Mouse (Mus musculus): ENCODE measurements around the gene Pdlim5.
"Not testable (repeated sequence)": the region's sequence is repeated elsewhere in the genome, so short reads cannot be mapped to it uniquely, and the experiment has no call there.

Pdlim5 gene

DNA sequence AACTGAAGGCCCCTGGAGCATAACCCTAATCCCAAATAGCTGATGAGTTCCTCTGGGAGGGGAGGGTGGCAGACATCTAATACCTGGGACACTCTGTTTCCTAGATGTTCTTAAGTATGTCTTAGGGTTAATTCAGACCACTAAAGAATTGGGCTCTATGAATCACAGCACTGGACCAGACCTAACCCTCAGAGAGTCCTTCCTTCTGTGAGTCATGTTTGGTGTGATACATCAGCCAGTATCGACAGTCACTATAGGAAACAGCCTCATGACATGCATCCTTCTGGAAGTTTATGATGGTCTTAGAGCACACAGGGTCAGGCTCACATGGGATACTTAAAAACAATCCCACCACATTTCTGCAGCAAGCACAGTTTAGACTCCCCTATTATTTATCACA lies 143.4 kb downstream of the Pdlim5 start:
- no peak for DNase-seq

DNA sequence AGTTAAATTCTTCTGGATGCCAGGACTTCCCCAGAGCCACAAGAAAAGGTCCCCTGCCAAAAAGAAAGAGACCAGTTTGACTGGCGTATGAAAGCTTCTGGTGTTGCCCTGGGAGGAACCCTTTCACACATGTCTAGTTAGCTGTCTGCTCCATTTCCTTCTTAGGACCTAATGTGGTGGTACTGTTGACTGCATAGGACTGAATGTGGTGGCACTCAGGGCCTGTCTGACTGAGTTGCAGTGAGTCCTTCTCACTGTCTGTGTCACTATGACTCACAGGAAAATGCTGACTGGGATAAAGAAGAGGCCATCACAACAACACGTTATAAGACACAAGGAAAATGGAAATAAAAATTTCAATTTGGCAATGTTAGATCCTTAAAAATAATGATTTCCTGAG lies 146.0 kb downstream of the Pdlim5 start:
- DNase-seq: no peak

DNA sequence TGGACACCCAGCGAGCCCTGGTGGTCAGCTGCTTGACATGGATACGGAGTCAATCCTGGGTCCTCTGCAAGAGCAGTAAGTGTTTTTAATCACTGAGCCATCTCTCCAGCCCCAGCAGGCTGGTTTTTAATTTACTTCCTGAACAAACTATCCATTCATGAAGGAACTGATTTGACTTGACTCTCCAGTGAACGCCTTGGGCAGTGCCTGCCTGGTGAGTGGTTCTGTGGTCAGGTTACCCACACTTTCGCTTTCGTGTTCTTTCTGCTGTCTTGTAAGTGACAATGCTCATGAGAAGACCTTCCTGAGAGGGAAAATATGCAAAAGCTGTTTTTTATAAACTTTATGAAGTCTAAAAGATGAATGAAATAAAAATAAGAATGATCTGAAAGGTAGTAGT lies 152.2 kb downstream of the Pdlim5 start:
- DNase-seq: peak; percentile 9 to 13

DNA sequence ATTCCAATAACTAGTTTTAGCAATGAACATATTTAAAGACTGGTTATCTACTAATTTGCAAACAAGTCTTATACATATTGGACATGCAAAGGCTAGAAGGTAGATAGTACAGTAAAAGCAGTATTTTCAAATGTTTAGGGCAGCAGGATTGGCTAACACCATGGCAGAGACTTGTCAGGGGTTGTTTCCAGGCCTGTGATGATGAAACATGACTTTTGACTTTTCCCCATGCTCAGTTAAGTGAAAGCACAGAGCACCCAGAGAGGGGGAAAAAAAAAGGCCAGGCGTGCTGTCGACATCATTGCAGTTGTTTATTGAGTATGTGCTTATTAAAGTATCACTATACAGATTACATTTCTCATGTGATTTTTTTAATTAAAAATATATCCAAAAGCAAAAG lies 156.2 kb downstream of the Pdlim5 start:
- no peak for DNase-seq

DNA sequence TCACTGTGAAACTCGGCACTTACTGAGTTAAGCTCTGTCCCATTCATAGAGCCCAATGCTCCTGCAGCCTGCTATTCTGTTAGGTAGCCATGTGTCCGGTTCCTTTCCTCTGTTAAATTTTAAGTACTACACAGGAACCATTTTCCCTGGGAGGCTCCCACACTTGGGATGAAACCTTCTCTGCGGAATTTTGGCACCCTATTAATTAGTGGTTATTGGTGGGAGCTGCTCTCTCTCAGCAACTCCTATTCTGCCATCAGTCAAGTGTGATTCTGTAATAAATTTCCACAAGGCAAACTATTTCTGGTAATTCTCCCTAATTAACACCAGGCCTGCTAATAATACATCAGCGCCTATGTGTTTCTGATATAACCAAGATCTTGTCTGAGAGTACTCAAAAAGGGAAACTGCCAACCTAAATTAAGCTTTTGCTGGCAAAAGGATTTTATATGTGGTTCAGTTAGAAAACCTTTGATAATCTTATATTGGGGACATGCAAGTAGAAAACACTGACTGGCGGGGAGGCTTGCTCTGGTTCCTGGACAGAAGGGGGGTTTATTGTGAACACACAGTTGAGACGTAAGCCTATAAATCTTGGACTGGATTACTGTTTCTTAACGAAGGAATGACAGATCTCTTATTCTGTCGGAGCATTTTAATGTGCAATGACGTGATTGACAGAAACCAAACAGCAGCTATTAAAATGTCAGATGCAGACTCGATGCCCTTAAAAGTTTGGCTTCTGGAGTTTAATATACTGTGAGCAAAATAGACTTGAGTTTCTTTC lies 157.0 kb downstream of the Pdlim5 start:
- DNase-seq: no peak

DNA sequence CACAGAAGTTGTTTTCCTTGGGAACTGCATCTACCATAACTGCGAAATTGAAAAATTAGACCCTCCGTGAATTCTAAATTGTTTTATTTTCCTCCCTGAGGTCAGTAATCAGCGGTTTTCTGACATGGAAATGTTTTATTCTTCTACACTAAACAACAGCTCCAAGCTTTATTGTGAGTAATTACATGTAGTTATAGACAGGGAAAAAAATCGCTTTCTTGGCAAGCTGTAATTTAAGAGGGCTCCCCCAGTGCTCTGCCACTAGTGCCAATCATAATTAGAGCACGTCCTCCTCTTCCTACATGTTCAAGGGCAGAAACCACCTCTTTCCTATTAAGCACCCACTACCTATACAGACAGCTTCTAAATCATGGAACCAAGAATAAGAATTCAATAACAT lies 157.9 kb downstream of the Pdlim5 start:
- no peak for DNase-seq

DNA sequence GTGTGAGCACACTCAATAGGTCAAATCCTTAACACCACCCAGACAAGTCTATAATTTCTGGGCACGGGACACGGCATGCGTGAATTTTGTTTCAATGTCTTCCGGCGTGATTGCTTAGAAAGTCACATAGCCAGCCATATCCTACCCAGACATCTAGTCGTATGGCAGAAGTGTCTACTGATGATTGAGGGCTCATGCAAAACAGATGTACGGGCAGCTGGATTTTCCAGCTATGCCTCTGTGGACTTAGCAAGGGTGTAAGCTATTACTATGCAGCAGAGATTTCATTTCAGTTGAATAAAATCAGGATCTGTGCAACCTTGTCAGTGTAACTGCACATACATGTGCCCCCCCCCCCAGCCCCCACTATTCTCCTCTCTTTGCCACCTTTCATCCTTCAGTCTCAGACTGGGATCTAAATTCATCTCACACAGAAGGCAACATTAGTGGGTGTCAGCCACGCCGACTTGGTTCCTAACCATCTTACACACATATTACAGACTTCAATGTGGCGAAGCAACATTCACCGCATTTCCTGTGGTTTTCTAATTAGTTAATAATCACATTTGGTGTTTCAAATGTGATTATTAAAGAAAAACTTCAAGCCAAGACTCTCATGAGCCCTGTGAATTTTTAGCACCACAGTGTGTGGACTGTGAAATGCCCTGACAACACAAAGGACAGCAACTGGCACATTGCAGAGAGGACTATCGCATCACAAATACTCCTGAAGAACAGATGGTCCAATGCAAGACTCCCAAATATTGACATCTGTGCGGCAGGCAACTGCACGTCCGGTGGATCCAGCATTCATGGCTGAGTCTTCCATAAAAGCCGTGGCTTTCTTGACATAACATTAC lies 161.7 kb downstream of the Pdlim5 start:
- DNase-seq: no peak

DNA sequence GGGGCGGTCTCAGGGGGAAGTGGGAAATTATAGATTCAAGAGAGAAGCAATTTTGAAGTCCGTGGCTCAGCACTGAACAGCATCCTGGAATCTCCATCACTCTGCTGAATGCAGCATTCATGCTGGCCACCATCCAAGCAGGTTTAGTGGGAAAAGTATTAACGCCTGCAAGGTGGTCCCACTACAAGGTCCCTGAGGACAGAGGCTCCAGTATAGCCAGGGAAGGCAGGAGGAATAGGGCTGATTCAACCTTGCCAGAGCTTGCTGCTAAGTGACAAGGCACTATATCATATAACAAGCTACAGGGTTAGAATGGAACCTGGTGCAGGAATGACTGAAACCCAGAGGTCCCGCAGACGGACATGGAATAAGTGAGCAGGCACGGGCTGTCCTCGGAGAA lies 166.8 kb downstream of the Pdlim5 start:
- DNase-seq: no peak

DNA sequence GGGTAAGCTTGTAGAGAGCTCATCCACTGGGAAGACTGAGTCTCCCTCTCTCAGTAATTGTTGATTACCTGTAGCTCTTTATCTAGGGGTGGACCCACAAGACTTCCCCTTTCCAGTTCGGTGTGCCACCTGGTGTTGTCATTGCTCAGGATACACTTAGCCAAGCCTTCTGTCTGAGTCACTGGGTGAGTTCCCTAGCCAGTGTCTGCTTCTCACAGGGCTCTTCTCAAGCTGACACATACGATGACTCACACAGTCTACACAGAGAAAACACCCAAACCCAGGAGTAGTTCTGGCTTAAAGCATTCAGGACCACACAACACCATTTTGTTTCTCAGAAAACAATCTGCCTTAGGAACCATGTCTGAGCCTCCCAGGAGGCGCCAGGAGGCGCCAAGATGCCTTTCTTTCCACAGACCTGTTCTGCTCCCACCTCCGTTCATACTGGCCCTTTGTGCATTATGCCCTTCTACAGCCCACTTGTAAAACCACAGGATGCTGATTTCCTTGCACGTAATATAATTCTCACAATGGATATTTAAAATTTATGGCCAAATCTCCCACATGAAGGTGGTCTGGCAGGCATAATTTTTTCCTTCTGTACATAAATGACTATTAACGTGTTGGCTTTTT lies 172.9 kb downstream of the Pdlim5 start:
- no peak for DNase-seq

DNA sequence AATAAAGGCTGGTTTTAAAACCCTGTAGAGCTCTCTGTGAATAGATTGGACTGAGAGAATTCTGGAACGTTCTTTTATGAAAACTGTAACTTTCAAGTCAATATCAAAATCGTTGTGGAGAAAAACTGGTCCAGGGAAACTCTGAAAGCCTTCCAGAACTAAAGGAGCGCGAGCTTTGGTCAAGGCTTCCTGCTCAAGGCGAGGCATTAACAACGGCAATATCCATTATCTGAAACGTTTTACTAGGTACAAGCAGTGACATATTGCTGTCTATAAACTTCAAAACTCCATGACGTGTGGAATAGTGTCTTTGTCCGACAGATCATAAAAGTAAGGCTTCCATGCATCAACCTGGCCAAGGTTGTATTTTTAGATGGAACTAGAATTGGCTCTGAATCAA lies 175.6 kb downstream of the Pdlim5 start:
- no peak for DNase-seq

DNA sequence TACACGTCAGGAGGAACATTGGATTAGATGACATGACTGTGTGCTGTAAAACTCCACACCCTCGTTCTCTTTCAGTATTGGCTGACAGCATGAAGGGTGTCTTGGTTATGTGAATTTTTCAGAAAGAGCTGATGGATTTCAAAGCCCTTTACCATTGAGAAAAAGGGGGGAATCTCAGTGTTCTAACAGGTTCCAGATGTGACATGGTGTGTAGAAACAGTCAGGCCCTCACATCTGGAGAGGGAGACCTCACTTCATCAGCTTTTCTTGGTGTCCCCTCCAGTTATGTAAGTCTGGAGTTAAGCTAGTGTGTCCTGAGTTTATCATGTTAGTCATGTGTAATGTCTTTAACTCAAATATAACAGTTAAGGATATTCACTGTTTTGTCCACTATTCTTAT lies 182.7 kb downstream of the Pdlim5 start:
- DNase-seq: no peak

DNA sequence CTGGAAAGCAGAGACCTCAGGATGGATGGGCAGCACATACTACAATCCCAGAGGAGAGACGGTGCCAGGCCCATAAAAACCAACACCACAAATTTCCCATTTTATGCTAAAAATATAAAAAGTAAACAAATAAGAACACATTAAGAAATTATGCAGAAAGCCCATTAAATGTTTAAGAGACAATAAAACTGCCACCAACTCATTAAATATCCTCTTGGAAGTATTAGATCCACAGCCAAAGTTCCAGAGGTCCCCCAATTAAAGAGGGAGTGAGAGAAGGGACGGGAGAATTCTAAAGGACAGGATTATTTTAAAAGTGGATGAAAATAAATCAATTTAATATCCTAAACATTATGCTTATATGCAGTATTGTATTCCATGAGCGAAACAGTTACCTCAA lies 183.3 kb downstream of the Pdlim5 start:
- no peak for DNase-seq

DNA sequence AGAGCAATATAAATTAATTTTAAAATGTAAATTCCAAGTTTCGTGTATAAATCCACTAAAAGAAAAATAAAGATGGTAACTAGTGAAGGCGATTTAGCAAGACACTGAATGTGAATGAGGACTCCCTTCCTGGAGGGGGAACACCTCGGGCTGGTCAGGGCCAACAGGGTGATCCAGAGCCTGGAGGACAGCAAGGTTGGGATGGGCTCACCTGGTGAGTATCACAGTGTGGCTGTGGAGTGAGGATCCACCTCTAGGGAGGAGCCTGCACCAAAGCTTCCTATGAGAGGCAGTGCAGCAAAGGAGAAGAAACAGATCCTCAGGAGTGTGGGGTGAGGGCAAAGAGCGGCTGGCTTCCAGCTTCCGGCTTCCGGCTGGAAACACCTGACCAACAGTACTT lies 185.5 kb downstream of the Pdlim5 start:
- no peak for DNase-seq

DNA sequence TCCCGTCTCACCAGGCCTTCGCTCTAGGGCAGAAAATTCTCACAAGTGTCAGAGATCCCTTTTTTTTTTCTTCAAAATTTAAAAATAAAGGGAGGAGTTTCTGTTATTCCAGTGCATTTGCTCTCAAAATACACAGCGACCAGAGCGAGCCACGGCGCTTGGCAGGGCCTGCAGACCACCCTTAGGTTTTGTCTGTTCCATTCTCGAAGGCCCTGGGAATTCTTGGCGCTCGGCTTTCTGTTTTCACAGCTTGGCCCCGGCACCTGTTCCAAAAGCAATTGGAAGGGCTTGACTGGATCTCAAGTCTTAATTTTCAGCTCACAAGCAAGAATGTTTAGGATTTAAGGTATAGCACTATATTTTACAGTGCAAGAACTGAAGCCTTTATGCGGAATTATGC lies 186.4 kb downstream of the Pdlim5 start:
- DNase-seq: no peak

DNA sequence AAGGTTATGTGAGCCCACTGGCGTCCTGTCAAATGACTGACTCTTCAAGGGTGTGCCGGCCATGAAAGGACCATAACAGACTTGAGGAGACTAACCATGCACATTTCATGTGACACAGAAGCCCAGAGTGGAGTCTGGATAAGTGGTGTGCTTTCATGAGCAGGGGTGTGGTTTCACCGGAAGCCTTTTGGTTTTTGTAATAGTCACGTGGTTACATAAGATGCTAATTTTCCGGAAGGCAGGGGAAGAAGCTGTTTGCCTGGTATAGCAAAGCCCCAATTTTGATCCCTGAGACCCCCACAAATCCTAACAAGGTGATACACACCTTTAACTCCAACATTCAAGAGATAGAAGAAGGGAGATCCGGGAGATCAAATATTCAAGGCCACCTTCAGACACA lies 188.0 kb downstream of the Pdlim5 start:
- no peak for DNase-seq

DNA sequence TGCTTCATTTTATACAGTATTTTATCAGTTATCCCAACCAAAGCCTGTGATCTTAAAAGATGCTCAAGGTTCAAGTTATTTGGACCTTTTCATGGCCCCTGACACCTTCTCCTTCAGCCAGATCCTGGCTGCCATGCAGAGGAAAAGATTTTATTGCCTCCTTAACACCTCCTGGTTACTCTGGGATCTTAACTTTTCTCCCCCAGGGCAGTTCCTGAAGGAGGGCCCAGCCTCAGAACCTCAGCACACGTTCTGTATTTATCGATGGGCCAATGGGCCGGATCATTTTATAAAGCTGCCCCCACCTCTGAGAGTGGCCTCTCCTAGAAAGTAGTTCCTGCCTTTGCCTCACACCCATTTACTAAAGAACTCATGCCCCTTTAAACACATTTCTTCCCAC lies 189.2 kb downstream of the Pdlim5 start:
- no peak for DNase-seq

DNA sequence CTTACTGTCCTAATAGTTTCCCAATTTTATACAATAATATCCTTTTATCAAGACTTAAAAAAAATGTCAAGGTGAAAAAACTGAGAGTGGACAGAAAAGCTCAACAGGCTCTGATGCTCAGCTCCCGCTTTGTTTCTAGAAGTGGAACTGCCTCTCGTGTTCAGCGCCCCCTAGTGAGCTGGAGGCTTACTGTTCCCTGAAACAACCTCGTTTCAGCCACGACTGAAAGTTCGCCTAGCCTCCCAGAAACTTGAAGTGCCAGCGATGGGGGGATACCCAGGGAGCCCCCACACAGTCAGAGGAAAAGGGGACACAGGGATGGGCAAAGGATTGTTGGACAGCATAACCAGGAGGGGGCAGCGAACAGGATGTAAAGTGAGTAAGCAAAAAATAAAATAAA lies 199.4 kb downstream of the Pdlim5 start:
- no peak for DNase-seq

DNA sequence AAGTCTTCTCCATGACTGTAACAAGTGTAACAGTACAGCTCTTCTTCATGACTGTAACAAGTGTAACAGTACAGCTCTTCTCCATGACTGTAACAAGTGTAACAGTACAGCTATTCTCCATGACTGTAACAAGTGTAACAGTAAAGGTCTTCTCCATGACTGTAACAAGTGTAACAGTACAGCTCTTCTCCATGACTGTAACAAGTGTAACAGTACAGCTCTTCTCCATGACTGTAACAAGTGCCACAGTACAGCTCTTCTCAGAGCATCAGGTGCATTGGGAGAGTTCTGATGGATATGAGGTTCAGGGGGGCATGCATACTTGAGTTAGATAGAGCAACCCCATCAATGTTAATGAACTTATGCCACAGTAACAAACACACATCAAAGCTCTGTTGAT lies 203.9 kb downstream of the Pdlim5 start:
- DNase-seq: not testable (repeated sequence)

Data from lung, adult 18-20 months (tissue).